Mouse (Mus musculus) right cerebral cortex, postnatal 10 days (tissue): ENCODE measurements around the gene Suv39h2.

Source experiments
- DNase-seq, 2 experiments: peaks; one replicate each; pipeline ENCODE4 v3.0.0; 2021; ENCODE audit warnings: low spot score in 2 of 2

Suv39h2 gene

DNA sequence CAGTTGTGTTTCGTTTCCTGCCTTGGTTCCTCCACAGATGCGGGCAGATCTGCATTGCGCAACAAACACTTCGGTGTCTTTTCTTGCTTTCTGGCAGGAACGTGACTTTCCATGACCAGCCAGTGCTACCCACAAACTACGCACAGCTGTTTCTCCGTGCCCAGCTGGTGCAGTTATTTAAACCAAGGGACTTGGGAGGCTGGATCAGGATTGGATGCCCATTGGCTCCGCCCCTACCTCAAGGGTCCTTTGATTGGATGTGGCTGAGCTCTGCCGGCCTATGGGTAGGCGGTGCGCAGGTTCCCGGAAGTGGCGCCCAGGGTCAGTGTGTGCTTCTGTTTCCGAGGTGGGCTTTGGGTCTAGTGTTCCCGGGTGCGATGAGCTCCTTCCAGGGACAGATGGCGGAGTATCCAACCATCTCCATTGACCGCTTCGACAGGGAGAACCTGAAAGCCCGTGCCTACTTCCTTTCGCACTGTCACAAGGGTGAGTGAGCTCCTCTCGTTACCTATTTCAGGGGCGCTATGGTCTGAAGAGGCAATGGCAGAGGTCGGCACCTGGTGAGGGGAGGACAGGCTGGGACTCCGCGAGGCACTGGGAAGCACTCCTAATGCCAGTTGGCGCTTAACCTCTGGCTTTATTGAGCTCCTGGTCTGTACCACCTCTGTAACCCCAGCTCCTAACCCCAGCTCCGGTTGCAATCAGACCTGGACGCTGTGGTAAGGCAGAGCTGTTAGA lies 50.8 kb downstream of the Suv39h2 start, which contains the start of gene Dclre1c:
Gene Dclre1c (plus strand): TSS at position 291 of the 738 bp plus-strand sequence.
- DNase-seq, result peak; percentile 95 to 96

DNA sequence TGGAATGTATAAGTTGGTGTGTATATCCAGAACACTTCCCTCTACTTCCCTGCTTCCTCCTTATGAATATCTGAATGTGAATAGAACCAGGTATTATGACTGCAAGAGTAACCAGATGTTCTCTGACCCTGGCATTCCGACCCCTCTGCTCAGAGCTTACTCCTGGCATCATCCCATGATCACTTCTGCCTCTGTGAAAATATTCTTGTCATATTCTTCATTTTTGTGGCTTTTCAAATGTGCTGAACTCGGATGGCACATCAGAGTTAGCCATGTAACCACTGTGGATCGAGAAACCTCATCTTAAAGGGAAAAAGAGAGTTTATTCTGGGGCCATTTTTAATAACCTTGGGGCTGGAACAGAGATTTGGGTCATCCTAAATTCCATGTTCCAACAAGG lies 52.3 kb downstream of the Suv39h2 start, which contains the start of gene Meig1:
Gene Meig1 (minus strand): TSS at position 101 of the 400 bp plus-strand sequence.
- DNase-seq, result no peak

- peak in 1 of 2 experiments; percentile 47 for DNase-seq
These were observed 54.7 kb downstream of the Suv39h2 start for GRCm38 (mm10) chr2:3420157-3420556.

DNA sequence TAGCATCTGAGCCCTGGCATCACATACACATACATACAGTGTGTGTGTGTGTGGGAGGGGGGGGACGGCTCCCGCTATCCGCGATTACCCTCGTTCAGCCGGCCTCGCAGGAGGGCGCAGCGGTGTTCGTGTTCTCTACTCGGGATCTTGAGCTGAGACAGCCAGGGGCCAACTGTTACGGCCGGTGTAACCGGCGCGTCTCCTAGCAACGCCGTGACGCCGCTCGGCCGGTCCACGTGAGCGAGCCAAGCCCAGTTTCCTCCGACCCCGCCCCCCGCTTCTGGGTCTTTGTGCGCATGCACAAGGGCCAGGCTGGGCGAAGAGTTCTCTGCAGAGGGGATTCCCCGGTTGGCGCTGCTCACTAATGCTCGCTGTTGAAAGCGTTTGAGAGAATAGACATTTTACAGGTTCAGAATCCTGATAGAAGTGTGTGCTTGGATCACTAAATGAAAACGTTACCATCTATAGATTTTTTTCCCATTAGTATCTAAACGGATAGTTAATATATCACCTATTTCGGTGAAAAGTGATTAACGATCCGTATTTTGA lies 55.9 kb downstream of the Suv39h2 start:
- DNase-seq, result peak; percentile 97

DNA sequence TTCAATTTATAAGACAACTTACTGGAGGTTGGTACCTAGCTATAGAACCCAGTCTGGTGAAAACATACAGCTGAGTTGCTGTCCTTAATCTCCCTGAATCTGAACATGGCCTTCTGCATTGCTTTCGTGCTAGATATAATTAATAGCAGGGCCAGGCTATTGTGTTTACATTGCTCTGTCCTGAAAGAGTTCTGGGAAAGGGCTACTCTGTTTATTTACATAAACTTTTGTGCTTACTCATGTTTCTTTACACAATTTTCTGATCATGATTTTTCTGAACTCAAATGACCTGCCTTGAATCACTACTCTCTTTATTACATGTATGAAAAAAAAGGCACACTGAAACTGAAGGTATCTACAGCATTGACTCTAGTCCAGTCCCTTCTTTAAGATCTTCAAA lies 59.2 kb downstream of the Suv39h2 start:
- DNase-seq, result no peak

DNA sequence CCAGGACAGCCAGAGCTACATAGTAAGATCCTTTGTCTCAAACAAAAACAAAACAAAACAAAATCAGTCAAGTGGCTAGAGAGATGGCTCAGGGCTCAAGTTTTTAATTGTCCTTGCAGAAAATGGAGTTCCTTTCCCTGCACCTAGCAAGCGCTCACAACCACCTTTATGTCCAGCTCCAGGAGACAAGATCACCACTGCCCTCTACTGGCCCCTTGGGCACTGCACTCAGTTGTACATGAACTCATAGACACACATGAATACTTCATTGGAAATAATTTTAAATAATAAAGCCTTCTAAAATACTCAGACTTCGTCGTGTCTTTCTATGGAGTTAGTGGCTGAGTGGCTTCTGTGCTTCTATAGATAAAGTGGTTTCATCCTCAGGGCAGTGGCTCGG lies 60.6 kb downstream of the Suv39h2 start:
- DNase-seq, result peak; percentile 73 to 78

GRCm38 (mm10) chr2:3407756-3408155 lies 67.1 kb downstream of the Suv39h2 start:
- no peak for DNase-seq

DNA sequence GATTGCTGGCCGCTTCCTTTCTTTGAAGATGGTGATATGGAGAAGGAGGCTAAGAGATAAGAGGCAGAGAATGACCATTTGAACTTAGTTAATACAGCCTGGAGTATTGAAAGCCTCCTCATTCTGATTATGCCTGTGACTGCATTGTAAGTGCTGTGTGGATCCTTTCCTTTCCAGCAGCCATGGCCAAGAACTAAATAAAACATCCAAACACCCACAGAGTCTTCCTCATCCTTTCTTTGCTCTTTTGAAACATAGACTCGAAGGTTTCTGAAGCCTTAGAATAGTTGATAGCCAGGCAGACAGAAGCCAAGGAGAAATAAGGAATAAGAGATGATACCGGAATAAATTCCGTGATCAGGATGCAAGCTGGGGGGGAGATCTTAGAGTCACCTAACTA lies 68.8 kb downstream of the Suv39h2 start:
- no peak for DNase-seq
